Mouse (Mus musculus): ENCODE results near the gene Akna. TPM values are rescaled to one million over a fixed set of nuclear protein-coding genes. Genes with fewer than 3 reads are reported as not detected.

Akna gene
- polyA plus RNA-seq, 1 experiment: 3.1 TPM

DNA sequence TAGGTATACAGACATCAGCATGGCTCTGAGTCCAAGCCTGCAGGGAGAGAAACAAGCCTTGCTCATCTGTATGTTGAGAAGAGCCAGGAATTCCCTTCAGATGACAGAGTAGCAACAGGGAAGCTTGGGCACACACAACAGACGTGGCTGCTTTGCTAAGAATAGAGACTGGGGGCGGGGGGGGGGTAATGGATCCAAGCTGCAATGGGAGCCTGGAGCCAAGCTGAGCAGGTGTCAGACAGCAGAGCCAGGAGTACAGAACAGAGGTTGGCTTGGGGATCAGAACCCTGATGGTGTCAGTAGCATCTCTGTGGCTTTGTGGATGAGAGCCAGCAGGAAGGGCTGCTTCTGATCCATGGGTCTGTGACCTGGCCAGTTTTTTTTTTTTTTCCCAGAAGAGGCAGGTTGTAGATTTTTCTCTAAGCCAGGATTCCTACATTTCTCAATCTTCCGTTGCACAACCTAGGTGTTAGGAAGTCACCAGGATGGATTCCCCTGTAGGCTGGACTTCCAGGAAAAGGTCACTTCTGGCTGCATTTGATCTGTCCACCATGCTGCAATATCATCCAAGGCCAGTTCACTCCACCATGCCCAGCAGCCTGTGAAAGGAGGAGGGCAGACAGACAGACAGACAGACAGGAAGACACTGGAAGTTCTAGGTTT lies 64.6 kb downstream of the Akna start:
- DNase-seq (ENCODE audit: extremely low spot score in 1 of 2, low spot score in 1 of 2): no peak

DNA sequence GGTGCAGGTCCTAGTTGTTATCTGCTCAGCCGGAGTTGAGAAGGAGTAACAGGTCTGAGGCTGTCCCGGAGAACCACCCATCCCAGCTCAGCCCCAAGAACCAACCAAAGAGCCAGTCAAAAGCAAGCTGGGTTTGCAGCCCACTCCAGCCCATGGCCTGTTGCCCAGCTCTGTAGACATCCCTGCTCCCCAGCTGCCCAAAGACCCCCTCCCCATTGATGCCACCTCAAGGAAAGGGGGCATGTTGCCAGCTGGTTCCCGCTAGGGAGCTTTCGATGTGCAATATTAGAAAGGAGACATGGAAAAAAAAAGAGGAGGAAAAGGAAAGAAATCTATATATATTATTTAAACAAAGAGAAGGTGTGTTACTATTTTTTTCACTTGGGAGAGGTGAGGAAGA lies 69.8 kb downstream of the Akna start:
- DNase-seq (ENCODE audit: extremely low spot score in 1 of 2, low spot score in 1 of 2): no peak

DNA sequence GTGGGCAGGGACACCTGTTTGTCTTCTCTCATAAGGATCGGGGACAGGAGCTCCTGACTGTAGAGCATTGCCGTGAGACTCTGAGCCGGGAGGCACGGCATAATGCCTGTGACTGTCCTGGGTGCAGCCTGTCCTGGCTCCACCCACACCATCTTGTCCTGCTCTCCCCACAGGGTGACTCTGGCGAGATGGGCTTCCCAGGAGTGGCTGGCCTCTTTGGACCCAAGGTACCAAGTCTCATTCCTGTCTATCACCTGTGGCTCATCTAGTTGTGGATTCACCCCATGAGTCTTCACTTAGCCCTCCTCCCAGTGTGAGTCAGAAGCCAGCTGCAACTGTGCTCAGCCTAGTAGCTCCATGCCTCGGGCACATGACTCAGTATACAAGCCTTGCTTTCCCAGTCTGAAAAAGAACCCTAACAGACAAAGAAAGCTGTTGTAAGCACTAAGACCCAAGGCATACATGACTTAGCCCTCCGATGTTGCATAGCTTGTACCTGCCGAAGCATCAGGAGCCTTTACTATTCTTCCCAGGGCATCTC lies 79.8 kb downstream of the Akna start:
- peak in 1 of 2 experiments; percentile 24 for DNase-seq (ENCODE audit: extremely low spot score in 1 of 2, low spot score in 1 of 2)

DNA sequence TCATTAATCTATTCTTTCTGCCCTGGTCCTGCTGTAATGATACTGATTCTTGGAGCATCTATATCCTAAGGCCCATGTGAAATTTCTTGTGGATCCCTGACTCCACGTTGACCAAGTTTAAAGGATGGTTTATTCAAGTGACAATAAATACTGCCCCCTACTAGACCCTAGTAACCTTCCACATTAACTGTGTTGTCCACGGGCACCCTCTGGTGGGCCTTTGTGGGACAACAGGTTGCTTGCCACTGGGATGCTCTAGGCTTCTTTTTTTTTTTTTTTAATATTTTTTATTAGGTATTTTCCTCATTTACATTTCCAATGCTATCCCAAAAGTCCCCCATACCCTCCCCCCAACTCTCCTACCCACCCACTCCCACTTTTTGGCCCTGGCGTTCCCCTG lies 83.6 kb downstream of the Akna start:
- DNase-seq (ENCODE audit: extremely low spot score in 1 of 2, low spot score in 1 of 2): peak in 1 of 2 experiments; percentile 80

Other genes starting within 250 kb of the Akna start
- gene Ambp, start 248.6 kb downstream of the Akna start, polyA plus RNA-seq (2012; rRNA removed): 0.11 and 0.56 TPM in 2 replicates
- gene Kif12, start 231.2 kb downstream of the Akna start, polyA plus RNA-seq (2012; rRNA removed): not detected in 2 replicates
- gene Col27a1, start 189.3 kb downstream of the Akna start, polyA plus RNA-seq (2012; rRNA removed): 6.6 and 8.0 TPM in 2 replicates
- gene Orm1, start 58.8 kb downstream of the Akna start, polyA plus RNA-seq (2012; rRNA removed): 0.12 TPM in 1 of 2 replicates, not detected in the other
- gene Orm3, start 47.2 kb downstream of the Akna start, polyA plus RNA-seq (2012; rRNA removed): not detected in 2 replicates
- gene Orm2, start 40.9 kb downstream of the Akna start, polyA plus RNA-seq (2012; rRNA removed): 0.15 TPM in 1 of 2 replicates, not detected in the other
- 38.7 and 44.1 TPM in 2 replicates for gene Whrn, start 92.6 kb upstream of the Akna start, polyA plus RNA-seq (2012; rRNA removed)
- 133 and 138 TPM in 2 replicates for gene Atp6v1g1, start 141.4 kb upstream of the Akna start, polyA plus RNA-seq (2012; rRNA removed)
- 10.3 and 11.6 TPM in 2 replicates for gene Tmem268, start 155.4 kb upstream of the Akna start, polyA plus RNA-seq (2012; rRNA removed)
- gene Gm11213, start 201.9 kb upstream of the Akna start, polyA plus RNA-seq (2012; rRNA removed): not detected in 2 replicates
- not detected in 2 replicates for gene Tex48, start 219.1 kb upstream of the Akna start, polyA plus RNA-seq (2012; rRNA removed)

Data from frontal cortex, adult 2 months (tissue).